Mouse (Mus musculus) forebrain, embryonic 12.5 days (tissue): ENCODE data around the gene Gm20532. TPM values are rescaled to one million over a fixed set of nuclear protein-coding genes. Genes with fewer than 3 reads are reported as not detected.
A peak's percentile ranks its signal among the peaks of the same experiment; 100 is the strongest.

Experiments
- ATAC-seq: fragments of 200-750 bp; cut with Nextera tagmentation; 2 replicates; pipeline ENCODE4 v1.8.0; 2017; ENCODE audit warnings: moderate TSS enrichment; ENCODE audit not compliant: low FRiP score
- H3K27ac ChIP-seq: fragments of 300-500 bp; sonication (generic); 2 replicates; pipeline ENCODE4 v1.5.1; 2016; ENCODE audit warnings: mild to moderate bottlenecking
- H3K27me3 ChIP-seq: fragments of 300-500 bp; sonication (generic); 2 replicates; pipeline ENCODE4 v1.6.1; 2016; ENCODE audit warnings: mild to moderate bottlenecking
- H3K36me3 ChIP-seq: fragments of 300-500 bp; sonication (generic); replicated peaks from 2 replicates; pipeline ENCODE4 v1.6.1; 2016; ENCODE audit warnings: mild to moderate bottlenecking
- H3K4me1 ChIP-seq: fragments of 300-500 bp; sonication (generic); 2 replicates; pipeline ENCODE4 v1.6.1; 2016
- H3K4me2 ChIP-seq: fragments of 300-500 bp; sonication (generic); 2 replicates; pipeline ENCODE4 v1.6.1; 2016; ENCODE audit warnings: mild to moderate bottlenecking, moderate library complexity
- H3K4me3 ChIP-seq: fragments of 300-500 bp; sonication (generic); replicated peaks from 2 replicates; pipeline ENCODE4 v1.5.1; 2016; ENCODE audit warnings: mild to moderate bottlenecking
- H3K9ac ChIP-seq: fragments of 300-500 bp; sonication (generic); 2 replicates; pipeline ENCODE4 v1.6.1; 2016; ENCODE audit warnings: mild to moderate bottlenecking
- H3K9me3 ChIP-seq: fragments of 300-500 bp; sonication (generic); 2 replicates; pipeline ENCODE4 v1.6.1; 2016
- WGBS: fragments of 180-500 bp; shearing (Covaris S2); methylation state at CpG from one replicate; pipeline ENCODE4 v1.1.7; 2016; 5-methylcytosine and 5-hydroxymethylcytosine counted together
- polyA plus RNA-seq: library from polyadenylated mRNA; unstranded; fragments of >200 nt; fragmentation: Nextera tagmentation; extraction: Ambion mirVana; gene quantifications from 2 replicates; pipeline ENCODE4 v1.2.1, GENCODE M21; 2016

Gm20532 gene
- polyA plus RNA-seq, 1 experiment from 2014 or later: not detected

DNA sequence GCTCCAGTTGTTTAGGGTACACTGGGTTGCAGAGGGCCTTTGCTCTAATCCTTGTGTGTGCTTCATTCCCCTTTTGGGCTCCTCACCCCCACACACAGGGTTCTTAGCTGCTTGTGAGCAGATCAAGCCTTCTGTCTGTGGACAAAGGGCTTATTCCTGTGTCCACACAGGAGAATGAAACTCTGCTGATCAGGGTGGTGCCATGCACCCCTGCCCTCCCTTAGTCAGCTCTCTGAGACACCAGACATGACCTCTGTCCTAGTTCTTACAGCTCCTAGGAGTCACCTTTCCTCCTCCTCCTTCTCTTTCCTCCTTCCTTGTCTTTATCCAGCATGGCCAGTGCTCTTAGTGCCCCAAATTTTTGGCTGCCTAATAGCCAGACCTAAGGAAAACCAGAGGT is 25.5 kb downstream of the Gm20532 start:
- no peak overlapping the region for H3K4me3 ChIP-seq
- H3K36me3 ChIP-seq: no peaks in the 10 kb centered on the region
- H3K9me3 ChIP-seq: no peaks in the 10 kb centered on the region
- no peak overlapping the region for H3K9ac ChIP-seq
- no peaks in the 10 kb centered on the region for H3K4me1 ChIP-seq
- H3K27me3 ChIP-seq: peaks cover 11% of the 10 kb centered on the region
- no peak overlapping the region for H3K27ac ChIP-seq
- no peak for ATAC-seq
- no peak overlapping the region for H3K4me2 ChIP-seq

DNA sequence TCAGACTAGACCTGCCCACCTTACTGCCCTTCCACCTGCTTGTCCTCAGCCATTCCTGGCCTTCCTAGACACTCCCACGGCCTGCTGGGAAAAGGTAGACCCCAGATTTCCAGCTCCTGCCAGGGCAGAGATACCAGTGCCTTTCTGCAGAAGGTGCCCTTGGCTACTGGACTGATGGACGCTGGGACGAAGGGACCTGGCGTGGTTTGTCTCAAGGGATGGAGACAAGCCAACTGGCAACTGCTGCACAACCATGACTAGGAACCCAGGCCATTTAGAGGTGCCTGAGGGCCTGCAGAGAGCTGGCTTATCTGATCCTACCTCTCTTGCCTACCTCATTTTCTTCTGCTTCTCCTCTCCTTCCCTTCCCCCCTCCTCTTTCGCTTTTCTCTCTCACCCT is 28.5 kb downstream of the Gm20532 start:
- H3K4me3 ChIP-seq: no peak overlapping the region
- H3K4me2 ChIP-seq: no peak overlapping the region
- H3K4me1 ChIP-seq: no peaks in the 10 kb centered on the region
- H3K36me3 ChIP-seq: no peaks in the 10 kb centered on the region
- no peak overlapping the region for H3K9ac ChIP-seq
- no peak overlapping the region for H3K27ac ChIP-seq
- ATAC-seq: no peak
- 0 out of 2 replicates have a peak, but pooled peaks cover 3% of the 10 kb centered on the region for H3K27me3 ChIP-seq
- WGBS: 77% methylated on average over 5 of the region's 5 CpGs
- no peaks in the 10 kb centered on the region for H3K9me3 ChIP-seq

DNA sequence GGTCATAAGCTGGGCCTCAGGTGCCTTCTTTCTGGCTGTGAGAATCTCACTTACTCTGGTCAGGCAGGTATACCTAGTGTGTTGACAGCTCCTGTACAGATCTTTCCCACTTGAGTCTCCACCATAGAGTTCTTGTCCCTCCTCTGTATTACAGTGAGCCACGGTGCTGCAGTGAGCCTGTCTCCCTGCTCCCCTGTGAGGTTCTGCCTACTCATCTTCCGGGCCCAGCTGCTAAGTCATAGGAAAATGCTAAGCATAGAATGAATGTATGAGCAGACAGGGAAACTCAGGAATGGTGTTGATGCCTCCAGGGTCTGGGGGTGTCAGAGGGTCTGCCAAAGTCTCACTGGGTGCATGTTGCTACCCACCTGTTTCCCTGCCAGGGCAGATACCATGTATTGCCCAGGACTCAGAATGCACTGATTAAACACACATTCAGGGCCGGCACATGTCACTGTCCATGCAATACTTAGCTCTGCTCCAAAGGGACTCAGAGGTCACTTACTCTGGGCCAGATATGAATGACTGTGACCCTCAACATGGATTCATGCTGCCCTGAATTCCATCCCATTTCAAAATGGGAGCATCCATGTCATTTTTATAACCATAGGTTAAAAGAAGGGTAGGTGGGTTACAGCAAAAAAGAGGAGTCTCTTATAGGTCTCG is 29.2 kb downstream of the Gm20532 start:
- H3K4me2 ChIP-seq: no peak overlapping the region
- no peak overlapping the region for H3K9ac ChIP-seq
- no peak overlapping the region for H3K4me3 ChIP-seq
- 80% methylated on average over 4 of the region's 4 CpGs for WGBS
- no peaks in the 10 kb centered on the region for H3K36me3 ChIP-seq
- 0 out of 2 replicates have a peak, but pooled peaks cover 3% of the 10 kb centered on the region for H3K27me3 ChIP-seq
- H3K27ac ChIP-seq: no peak overlapping the region
- H3K9me3 ChIP-seq: no peaks in the 10 kb centered on the region
- H3K4me1 ChIP-seq: no peaks in the 10 kb centered on the region
- ATAC-seq: no peak

DNA sequence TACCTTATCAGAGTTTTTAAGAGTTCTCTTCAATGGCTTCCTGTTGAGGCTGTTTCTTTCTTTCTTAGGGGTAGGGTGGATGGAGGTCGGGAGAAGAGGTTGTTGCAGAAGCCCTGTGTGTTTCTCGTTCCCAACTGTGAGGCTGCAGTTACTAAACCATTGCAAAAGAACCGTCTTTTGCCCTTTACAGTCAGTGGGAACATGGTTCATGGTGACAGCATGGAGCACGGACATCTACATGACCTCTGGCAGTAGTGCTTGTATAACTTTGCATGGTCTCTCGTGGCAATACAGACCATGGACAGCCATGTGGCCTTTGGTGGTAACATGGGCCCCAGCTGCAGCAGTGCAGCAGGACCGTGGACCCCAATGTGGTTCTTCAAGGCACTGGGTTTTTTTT is 30.9 kb downstream of the Gm20532 start:
- Histone ChIP-seq H3K4me1 (no peaks in the 10 kb centered on the region), H3K4me2 (no peak overlapping the region), H3K36me3 (no peaks in the 10 kb centered on the region), H3K27ac (no peak overlapping the region), H3K4me3 (no peak overlapping the region), H3K27me3 (0 out of 2 replicates have a peak, but pooled peaks cover 3% of the 10 kb centered on the region), H3K9ac (no peak overlapping the region; the same call in 1 of the 2 replicates), H3K9me3 (no peaks in the 10 kb centered on the region)
- no peak for ATAC-seq
- 83% methylated on average over 6 of the region's 6 CpGs for WGBS

DNA sequence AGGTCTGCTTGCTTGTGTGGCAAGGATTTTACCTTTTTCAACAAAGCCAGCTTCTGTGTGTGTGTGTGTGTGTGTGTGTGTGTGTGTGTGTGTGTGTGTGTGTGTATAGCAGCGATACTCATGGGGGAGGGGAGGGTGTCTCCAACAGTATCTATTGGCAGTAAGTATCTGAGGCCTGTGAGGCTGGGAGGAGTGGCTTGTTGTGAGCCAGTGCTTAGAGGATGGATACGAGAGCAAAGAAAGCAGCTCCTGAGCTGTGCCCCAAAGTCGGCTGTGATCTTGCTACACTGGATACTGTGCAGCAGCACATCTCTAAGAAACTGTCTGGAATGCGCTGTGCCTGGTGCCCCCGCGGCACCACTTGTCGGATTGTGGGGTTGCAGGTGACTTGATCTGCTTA is 31.5 kb downstream of the Gm20532 start:
- no peak for ATAC-seq
- 60% methylated on average over 7 of the region's 7 CpGs for WGBS
- H3K4me2 ChIP-seq: no peak overlapping the region
- H3K27ac ChIP-seq: no peak overlapping the region
- no peak overlapping the region; the same call in 1 of the 2 replicates for H3K9ac ChIP-seq
- H3K4me3 ChIP-seq: no peak overlapping the region
- no peaks in the 10 kb centered on the region for H3K4me1 ChIP-seq
- no peaks in the 10 kb centered on the region for H3K9me3 ChIP-seq
- H3K36me3 ChIP-seq: no peaks in the 10 kb centered on the region
- H3K27me3 ChIP-seq: 0 out of 2 replicates have a peak, but pooled peaks cover 3% of the 10 kb centered on the region

DNA sequence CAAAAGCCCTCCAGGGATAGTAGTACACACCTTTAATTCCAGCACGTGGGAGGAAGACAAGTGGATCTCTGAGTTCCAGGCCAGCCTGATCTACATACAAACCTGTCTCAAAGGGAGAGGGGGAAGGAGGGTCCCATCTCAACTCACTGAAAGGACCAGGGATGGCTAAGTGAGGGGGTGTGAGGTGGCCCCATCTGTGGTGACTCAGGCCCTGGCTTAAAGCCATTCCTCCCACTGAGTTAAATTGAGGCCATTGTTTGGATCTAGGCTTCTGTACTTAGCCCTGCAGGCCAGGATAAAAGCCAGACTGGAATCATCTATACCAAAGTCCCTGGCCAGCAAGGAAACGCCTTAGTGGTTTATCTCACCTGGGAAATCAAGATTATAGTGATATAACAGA is 34.8 kb downstream of the Gm20532 start:
- no peak for ATAC-seq
- no peak overlapping the region for H3K4me3 ChIP-seq
- H3K27ac ChIP-seq: no peak overlapping the region
- H3K36me3 ChIP-seq: no peaks in the 10 kb centered on the region
- H3K4me1 ChIP-seq: 0 out of 2 replicates have a peak, but pooled peaks cover 3% of the 10 kb centered on the region
- H3K9me3 ChIP-seq: 0 out of 2 replicates have a peak, but pooled peaks cover 3% of the 10 kb centered on the region
- 0 out of 2 replicates have a peak, but pooled peaks cover 4% of the 10 kb centered on the region for H3K27me3 ChIP-seq
- H3K9ac ChIP-seq: no peak overlapping the region
- WGBS: 41% methylated on average over 2 of the region's 2 CpGs
- H3K4me2 ChIP-seq: no peak overlapping the region

DNA sequence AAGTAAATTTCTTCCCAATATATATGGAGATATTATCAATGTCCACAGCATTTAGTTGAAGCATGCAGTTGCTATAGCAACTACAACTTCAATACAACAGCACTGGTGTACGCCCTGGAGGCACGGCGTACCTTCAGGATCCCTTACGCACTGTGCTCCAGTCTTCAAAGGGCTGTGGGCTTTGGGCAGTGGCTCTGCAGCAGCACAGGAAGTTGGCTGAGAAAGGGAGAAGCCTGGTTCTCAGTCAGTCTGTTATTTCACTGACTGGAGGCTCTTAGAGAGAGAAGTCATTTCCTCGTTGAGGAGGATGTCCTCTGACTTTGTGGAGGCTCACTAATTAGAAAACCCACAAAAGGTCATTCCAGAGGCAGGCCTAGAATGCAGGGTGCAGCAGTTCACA is 36.5 kb downstream of the Gm20532 start:
- ATAC-seq: no peak
- Histone ChIP-seq H3K9me3 (0 out of 2 replicates have a peak, but pooled peaks cover 3% of the 10 kb centered on the region), H3K27ac (no peak overlapping the region), H3K36me3 (no peaks in the 10 kb centered on the region), H3K4me3 (no peak overlapping the region), H3K27me3 (0 out of 2 replicates have a peak, but pooled peaks cover 8% of the 10 kb centered on the region), H3K4me1 (peaks cover 8% of the 10 kb centered on the region), H3K4me2 (no peak overlapping the region), H3K9ac (no peak overlapping the region)
- WGBS: 75% methylated on average over 5 of the region's 5 CpGs

DNA sequence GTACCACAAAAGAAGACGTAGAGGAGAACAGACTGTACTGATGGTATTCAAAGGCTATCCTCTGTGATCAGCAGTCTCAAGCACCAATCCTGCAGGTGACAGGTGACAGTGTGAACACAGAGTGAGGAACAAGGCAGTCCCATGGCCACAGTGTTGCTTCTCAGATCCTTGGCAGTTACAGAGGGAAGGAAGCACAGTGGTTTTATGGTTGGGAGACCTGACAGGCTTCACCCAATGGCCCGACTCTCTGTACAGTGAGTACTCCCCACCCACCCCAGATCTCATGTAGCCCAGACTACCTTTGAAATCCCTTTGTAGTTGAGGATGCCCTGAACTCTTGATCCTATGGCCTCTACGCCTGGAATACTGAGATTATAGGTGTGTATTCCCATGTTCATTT is 39.0 kb downstream of the Gm20532 start:
- no peak overlapping the region for H3K4me2 ChIP-seq
- 89% methylated on average over 3 of the region's 3 CpGs for WGBS
- H3K27ac ChIP-seq: no peak overlapping the region
- no peak overlapping the region for H3K4me3 ChIP-seq
- H3K27me3 ChIP-seq: 0 out of 2 replicates have a peak, but pooled peaks cover 8% of the 10 kb centered on the region
- H3K36me3 ChIP-seq: no peaks in the 10 kb centered on the region
- H3K4me1 ChIP-seq: peaks cover 28% of the 10 kb centered on the region
- no peak overlapping the region for H3K9ac ChIP-seq
- H3K9me3 ChIP-seq: 0 out of 2 replicates have a peak, but pooled peaks cover 3% of the 10 kb centered on the region
- no peak for ATAC-seq

DNA sequence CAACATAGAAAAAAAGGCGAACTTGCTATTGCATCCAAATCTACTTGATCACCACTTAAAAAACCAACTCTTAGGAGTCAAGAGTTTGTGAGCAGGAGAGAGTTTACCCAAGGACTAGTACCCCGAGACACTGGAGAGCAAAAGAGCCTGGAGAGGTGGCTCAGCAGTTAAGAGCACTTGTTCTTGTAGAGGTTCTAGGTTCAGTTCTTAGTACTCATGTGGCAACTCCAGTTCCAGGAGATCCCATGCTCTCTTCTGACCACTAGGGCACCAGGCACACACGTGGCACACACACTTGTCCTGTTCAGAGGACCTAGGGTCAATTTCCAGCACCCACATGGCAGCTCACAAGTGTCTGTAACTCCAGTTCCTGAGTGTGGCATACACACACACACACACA is 39.6 kb downstream of the Gm20532 start:
- no peak for ATAC-seq
- H3K4me1 ChIP-seq: peaks cover 35% of the 10 kb centered on the region
- no peak overlapping the region for H3K4me3 ChIP-seq
- 0 out of 2 replicates have a peak, but pooled peaks cover 8% of the 10 kb centered on the region for H3K27me3 ChIP-seq
- H3K36me3 ChIP-seq: no peaks in the 10 kb centered on the region
- 64% methylated on average over 3 of the region's 3 CpGs for WGBS
- 0 out of 2 replicates have a peak, but pooled peaks cover 3% of the 10 kb centered on the region for H3K9me3 ChIP-seq
- no peak overlapping the region for H3K27ac ChIP-seq
- no peak overlapping the region for H3K9ac ChIP-seq
- H3K4me2 ChIP-seq: no peak overlapping the region

DNA sequence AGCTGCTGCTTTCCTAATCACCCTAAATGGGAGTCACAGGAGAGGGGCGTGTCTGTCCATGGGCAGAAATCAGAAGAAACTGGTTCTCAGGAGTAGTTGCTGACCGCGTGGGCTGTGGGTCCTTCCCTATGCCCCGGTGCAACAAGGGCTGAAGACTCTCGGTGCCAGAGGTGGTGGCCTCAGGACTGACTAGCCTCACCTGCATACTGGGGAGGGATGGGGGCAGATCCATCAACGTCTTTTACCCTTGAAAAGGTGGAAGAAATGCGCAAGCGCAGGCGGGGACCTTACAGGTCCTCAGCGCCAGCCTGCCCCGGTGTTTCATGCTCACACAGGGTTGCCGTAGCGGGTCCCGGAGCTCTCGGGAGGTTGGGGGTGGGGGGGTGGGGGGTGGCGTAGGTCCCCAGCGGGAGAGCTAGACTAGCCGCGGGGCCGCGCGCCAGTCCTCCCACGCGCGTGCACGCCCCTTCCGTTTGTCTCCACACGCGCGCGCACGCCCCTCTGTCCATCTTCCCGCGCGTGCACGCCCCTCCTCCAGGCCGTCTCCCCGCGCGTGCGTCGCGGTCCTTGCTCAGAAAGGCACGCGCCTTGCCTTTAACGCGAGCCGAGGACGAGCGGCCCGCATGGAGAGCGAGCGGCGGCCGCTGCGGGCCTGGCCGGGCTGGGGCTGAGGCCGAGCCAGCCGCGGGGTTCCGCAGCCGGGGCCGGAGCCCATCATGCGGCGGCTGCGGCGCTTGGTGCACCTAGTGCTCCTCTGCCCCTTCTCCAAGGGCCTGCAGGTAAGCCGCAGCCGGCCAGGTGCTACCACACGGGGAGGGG is 41.7 kb downstream of the Gm20532 start, which contains the start of gene Fam69b:
Gene Fam69b, plus strand, starts transcription at position 537 of the 819 bp plus-strand sequence.
- ATAC-seq: peak; percentile 80
- Histone ChIP-seq H3K4me3 (peak within 1 kb of the TSS; percentile 77), H3K4me1 (peaks cover 42% of the 10 kb centered on the region), H3K9ac (peak within 1 kb of the TSS; percentile 95), H3K27ac (peak within 1 kb of the TSS; percentile 75), H3K9me3 (0 out of 2 replicates have a peak, but pooled peaks cover 3% of the 10 kb centered on the region), H3K36me3 (no peaks in the 10 kb centered on the region), H3K27me3 (0 out of 2 replicates have a peak, but pooled peaks cover 8% of the 10 kb centered on the region), H3K4me2 (peak within 1 kb of the TSS; percentile 90)
- under 1% methylated on average over 43 of the region's 70 CpGs for WGBS

DNA sequence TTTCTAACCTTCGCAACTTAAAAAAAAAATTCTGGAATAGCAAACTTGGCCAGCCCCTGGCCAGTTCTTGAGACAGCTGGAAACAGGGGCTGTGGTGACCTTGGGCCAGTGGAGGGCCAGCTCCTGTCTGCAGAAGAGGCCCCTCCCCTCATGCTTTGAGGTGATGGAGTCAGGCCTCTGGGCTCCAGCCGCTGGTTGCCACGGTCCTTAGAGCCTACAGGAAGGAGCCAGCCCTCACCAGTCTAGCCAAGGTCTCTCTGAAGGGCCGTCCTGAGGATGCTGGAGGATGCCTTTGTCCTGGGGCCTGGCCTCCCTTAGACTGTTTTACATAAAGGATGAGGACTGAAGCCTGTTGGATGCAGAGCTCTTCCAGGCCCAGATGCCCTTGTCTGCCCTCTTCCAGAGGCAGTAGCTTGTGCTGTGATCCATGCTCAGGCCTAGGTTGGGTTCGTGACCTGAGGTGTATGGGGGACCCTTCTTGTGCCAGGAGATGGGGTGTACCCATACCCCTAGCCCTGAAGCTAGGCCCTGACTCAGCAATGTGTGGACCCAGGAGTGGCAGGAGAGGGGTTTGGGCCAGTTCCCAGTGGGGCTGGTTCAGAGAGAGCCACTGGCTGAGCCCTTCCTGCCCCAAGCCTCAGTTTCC is 42.5 kb downstream of the Gm20532 start:
- H3K9ac ChIP-seq: peak overlapping the region; percentile 95
- H3K27ac ChIP-seq: peak overlapping the region; percentile 75
- 18% methylated on average over 5 of the region's 5 CpGs for WGBS
- ATAC-seq: peak; percentile 40
- H3K36me3 ChIP-seq: peaks cover 7% of the 10 kb centered on the region
- H3K9me3 ChIP-seq: 0 out of 2 replicates have a peak, but pooled peaks cover 3% of the 10 kb centered on the region
- H3K4me2 ChIP-seq: peak overlapping the region; percentile 90
- H3K4me1 ChIP-seq: peaks cover 48% of the 10 kb centered on the region
- 0 out of 2 replicates have a peak, but pooled peaks cover 8% of the 10 kb centered on the region for H3K27me3 ChIP-seq
- H3K4me3 ChIP-seq: peak overlapping the region; percentile 77
